Mouse (Mus musculus): ENCODE measurements around the gene Elmod3. TPM values are rescaled to one million over a fixed set of nuclear protein-coding genes. Genes with fewer than 3 reads are reported as not detected.

Gene Elmod3
- total RNA-seq, 2 experiments from 2014 or later = 7.6 to 10.2 TPM

DNA sequence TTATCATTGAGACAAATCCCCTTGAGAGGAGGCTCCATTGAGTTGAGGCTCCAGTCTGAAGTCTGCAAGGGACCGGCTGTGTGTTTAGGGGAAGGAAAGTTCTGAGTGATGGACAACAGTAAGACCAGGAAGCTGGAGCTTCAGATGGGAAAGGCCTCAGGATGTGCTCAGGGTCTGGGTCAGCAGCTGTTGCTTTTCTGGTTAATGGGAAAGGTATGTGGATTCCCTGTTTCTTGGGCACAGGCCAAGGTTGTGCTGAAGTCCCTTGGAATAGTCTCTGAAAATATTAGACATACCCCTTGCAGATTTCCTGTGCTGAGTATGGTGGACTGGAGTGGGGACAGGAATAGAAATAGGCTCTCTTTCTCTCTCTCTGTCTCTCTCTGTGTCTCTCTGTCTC lies 64.7 kb downstream of the Elmod3 start:
- peak; percentile 52 for DNase-seq

DNA sequence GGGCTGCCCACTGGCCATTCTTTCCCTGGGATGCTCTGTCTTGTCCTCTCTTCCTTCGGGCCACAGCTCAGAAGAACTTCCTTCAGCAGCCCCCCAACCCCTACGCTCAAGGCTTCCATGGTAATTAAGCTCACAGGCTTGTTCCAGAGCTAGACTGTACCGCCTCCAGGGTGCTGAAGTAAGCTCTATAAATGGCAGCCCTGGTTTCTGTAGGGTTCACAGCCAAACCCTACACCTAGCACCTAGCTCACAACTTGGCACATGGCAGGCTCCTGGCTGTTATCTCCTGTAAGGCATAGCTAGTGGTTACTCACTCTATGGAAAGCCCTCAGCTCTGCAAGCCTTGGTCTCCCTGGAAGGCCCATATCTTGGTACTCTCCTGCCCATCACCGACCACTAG lies 65.6 kb downstream of the Elmod3 start:
- no peak for DNase-seq

DNA sequence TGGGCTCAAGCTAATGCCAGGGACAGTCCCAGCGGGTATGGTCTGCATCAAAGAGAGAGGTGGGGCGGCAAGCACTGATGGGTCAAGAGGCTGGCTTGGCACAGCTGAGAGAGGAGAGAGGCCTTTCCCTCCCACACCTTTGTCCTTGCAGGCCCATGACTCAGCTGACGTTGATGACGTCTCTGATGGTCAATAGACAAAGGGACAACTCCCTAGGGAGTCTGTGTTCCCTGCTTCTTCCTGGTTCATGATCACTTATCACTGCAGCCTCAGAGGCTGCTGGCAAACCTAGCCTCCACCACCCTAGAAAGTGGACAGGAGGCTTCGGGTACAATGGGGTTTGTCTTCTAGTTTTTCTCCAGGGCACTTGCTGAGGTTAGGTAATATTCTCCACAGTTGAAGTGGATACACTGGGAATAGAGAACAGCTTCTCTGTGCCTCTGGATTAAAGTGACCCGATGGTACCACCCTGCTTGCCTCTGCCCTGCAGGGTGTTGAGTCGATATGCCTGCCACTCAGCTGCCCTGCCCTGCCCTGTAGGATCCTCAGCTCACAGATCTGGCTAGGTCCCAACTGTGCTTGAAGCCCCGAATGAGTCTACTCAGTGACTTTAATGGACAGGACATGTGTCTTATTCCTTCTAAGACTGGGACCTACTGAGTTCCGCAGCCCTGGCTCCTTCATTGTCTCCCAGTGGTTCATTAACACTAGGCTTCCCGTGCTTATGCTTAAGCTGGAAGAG lies 69.6 kb downstream of the Elmod3 start:
- no peak for DNase-seq

DNA sequence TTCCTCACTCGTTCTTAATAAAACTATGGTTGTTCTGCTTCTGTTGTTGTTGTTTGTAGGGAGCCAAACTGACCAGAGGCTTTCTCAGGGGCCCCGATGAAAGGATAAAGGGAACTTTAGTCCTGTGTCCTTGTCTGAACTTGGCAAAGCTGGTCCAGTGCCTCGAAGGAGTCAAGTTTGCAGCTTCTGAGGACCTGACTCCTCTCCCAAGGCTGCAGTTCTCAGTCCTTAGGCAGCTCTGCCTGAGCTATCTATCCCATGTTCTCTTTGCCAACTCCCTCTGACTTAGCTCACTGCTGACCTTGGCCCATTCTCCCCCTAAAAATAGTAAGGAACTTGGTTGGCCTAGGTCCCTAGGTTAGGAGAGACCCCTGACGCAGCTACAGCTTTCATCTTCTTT lies 71.1 kb downstream of the Elmod3 start:
- no peak for DNase-seq

DNA sequence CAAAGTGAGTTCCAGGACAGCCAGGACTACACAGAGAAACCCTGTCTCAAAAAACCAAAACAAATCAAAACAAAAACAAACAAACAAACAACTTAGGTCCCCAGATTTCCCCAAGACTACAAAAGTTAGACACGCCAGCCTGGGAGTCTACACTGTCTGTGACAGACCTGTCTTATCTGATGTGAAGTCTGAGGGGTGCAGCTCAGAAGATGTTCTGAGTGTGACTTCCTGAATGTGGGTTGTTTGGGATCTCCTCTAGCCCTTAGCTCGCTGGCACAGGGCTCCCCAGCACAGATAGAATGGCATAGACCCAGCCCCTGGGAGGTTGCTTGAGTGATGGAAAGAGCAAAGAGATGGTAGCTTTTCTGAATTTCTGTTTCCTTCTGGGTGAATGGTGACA lies 74.1 kb downstream of the Elmod3 start:
- DNase-seq = no peak

DNA sequence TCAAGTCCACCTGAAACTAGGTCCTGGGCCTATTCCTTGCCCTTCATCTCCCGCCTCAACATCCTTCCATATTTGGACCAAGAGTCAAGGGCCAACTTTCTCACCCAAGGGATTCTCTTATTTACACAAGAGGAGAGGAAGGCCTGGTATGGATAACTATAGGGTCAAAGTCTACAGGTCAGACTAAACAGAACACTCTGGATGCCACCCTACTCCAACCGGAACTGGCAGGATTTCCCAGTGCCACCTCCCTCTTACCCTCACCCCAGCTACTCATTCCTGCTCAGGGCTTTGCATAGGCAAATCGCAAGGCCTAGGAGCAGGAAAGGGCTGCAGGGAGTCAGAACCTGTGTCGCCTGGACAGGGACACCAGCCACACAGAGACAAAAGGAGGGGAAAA lies 75.0 kb downstream of the Elmod3 start:
- no peak for DNase-seq

DNA sequence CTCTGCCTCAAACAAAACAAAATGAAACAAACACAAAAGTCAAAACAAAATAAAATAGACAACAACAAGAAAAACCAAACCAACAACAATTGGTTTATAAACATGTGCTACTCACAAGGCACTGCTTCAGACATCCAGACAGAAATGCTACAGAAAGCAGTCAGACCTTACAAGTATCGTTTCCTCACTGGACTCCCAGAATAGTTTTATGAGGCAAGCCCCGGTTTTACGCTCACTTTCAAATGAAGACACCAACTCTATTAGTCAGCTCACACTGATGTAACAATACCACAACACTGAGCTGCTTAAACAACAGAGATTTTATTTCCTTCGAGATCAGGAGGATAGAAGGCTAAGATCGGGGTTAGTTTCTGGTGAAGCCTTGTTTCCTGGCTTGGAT lies 75.9 kb downstream of the Elmod3 start:
- no peak for DNase-seq

DNA sequence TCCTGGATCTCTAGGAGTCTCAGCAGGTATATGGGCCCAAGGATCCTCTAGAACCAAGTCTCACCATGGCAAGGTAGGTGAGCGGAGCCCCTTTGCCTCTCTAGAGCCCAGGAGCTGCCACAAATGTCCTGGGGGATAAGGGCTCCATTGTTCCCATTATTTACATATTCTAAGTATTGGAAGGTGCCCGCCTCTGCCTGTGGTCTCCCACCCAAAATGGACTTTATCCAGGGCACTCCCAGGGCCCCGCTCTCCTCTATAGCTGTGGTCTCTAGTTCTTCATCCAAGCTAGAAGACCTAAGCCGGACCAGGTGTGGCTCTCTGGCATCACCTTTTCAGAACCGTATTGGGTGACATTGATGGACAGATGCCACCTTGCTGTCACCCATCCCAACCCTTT lies 76.6 kb downstream of the Elmod3 start, which contains the start of gene Sh2d6:
TSS of gene Sh2d6 (minus strand) at position 101 of the 400 bp plus-strand sequence.
- DNase-seq = no peak

DNA sequence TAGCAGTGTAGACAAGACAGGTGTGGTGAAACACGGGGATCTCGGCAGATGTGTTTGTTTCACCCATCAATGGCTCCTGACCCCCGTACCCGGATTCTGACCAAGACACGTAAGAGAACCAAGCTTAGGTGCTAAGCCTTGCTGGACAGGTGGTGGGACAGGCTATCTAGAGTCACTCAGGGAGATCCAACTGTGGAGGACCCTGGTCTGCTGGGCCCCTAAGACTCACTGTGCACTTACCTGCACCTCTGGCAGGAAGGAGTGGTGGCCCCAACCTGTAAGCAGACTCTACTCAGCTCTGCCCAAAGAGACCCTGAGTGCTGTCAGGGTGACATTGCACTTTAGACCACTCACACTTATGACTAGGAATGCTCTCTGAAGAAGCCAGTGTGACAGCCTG lies 77.3 kb downstream of the Elmod3 start:
- DNase-seq = no peak

DNA sequence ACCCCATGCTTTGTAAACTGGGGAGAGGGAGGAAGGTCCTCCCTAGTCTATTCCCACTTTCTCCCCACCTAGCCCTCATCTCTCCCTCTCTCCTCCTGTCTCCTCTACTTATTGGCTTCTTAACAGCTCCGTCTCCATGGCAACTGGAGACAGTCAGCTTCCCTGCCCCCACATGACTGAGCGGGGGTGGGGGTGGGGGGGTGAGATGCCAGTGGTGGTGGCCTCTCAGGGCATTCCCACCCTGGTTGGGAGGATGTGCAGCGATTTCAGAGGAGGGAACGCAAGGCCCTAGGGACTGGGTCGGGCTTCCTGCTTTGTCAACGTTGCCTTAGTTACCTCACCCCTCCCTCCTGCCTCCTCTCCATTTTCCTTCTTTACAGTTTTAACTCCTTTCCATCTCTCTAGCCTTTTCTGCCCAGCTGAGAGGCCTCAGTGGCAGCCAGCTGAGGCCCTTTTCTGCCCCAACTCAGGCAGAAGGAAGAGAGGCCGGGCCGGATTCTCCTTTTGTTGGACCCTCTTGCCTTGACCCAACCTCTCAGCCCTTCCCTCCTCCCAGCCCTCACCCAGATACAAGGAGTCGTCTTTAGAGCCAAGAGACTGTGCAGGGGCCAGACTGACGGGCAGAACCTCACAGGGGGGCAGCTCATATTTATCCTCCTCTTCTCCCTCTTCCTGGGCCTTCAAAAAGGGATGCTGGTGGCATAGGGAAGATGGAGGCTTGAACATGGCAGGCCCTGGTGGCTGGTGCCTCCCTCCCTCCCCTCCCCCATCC lies 78.1 kb downstream of the Elmod3 start:
- peak; percentile 69 for DNase-seq

DNA sequence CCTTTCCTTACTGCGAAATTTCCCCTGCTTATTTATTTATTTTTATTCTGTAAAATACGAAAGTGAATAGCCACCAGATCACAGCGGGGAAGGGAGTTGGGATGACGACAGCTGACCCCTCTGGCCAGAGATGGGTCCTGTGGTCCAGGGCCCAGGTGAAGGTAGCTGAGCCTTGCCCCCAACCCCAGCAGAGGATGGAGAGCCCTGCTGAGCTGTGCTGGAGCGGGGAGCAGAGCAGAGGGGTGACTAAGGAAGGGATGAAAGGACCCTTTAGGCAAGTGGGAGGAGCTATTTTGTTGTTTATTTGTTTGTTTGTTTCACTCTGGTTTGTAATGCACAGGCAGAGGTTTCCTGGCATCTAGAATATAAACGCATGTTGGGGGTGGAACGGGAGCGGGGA lies 78.9 kb downstream of the Elmod3 start:
- DNase-seq = no peak

DNA sequence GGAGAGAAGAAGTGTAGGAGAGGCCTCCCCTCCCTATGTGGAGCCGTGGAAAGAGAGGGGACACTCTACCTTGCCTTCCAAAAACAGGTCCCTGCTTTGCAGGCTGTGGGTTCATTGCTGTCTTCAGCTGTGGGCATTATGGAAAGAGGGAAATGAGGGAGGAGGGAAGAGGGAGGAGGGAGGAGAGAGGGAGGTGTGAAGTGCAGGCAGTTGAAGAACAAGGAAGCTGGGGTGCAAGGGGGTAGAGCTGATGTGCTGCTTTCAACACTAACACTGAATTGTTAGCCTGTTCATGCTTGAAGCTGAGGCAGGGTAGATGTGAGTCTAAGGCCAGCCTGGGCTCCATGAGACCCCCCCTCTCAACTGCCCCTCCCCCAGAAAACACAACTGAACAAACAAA lies 79.4 kb downstream of the Elmod3 start:
- no peak for DNase-seq

Other genes with a start within 250 kb of the Elmod3 start
- gene Tmem150a, start 243.0 kb downstream of the Elmod3 start, total RNA-seq (2021) = 10 to 100 TPM in 1 of 2 experiments, 1 to 10 TPM in 1; 9.8 to 12.3 TPM
- gene Rnf181, start 231.5 kb downstream of the Elmod3 start, total RNA-seq (2021) = 10 to 100 TPM; 41.1 to 42.4 TPM
- gene Vamp5, start 217.9 kb downstream of the Elmod3 start, total RNA-seq (2021) = 10 to 100 TPM; 33.4 to 36.0 TPM
- gene Vamp8, start 207.7 kb downstream of the Elmod3 start, total RNA-seq (2021) = 100 to 1,000 TPM; 105 to 121 TPM
- gene Ggcx, start 184.1 kb downstream of the Elmod3 start, total RNA-seq (2021) = 10 to 100 TPM; 26.8 to 28.2 TPM
- 100 to 1,000 TPM; 239 to 255 TPM for gene Mat2a, start 158.9 kb downstream of the Elmod3 start, total RNA-seq (2021)
- gene Sh2d6, start 76.7 kb downstream of the Elmod3 start, total RNA-seq (2021) = under 1 TPM in 1 of 2 experiments, not detected in 1; 0.20 TPM
- gene Capg, start 54.0 kb downstream of the Elmod3 start, total RNA-seq (2021) = 10 to 100 TPM; 11.5 to 12.9 TPM
- 100 to 1,000 TPM in 1 of 2 experiments, 10 to 100 TPM in 1; 91.3 to 105 TPM for gene Retsat, start 62 bp upstream of the Elmod3 start, total RNA-seq (2021)
- gene Tgoln1, start 18.6 kb upstream of the Elmod3 start, total RNA-seq (2021) = 10 to 100 TPM; 31.2 to 32.5 TPM
- 10 to 100 TPM; 24.2 to 26.5 TPM for gene Tcf7l1, start 190.8 kb upstream of the Elmod3 start, total RNA-seq (2021)

Data from heart, postnatal 4 days (tissue).